Mouse (Mus musculus) CH12.LX (cell line): ENCODE data around the gene 1700010B08Rik.

ENCODE experiments used
- CHD2 ChIP-seq: IDR thresholded peaks from 2 replicates; pipeline ENCODE4 v1.6.1; 2011; ENCODE audit warnings: low read length, improper control_type of control experiment
- CTCF ChIP-seq, 2 experiments: IDR thresholded peaks in 1 of 2; conservative IDR thresholded peaks in 1 of 2; 2 replicates each; pipeline ENCODE4 v1.5.1; 2011 to 2012; ENCODE audit warnings: low read depth in 2 of 2, low read length in 2 of 2, improper control_type of control experiment in 1 of 2, inconsistent platforms in 1 of 2, mild to moderate bottlenecking in 1 of 2, moderate library complexity in 1 of 2
- EP300 ChIP-seq: IDR thresholded peaks from 2 replicates; pipeline ENCODE4 v1.6.1; 2011; ENCODE audit warnings: low read length, improper control_type of control experiment
- HCFC1 ChIP-seq: IDR thresholded peaks from 2 replicates; pipeline ENCODE4 v1.6.1; 2012; ENCODE audit warnings: low read depth, mild to moderate bottlenecking, inconsistent platforms, low read length, improper control_type of control experiment
- JUND ChIP-seq: conservative IDR thresholded peaks from 2 replicates; pipeline ENCODE4 v1.6.1; 2011; ENCODE audit warnings: low read depth, low read length, improper control_type of control experiment
- MXI1 ChIP-seq: IDR thresholded peaks from 2 replicates; pipeline ENCODE4 v1.6.1; 2011; ENCODE audit warnings: mild to moderate bottlenecking, low read depth, low read length, improper control_type of control experiment
- NELFE ChIP-seq: IDR thresholded peaks from 2 replicates; pipeline ENCODE4 v1.6.1; 2011; ENCODE audit warnings: low read depth, low read length, improper control_type of control experiment
- POLR2A ChIP-seq: IDR thresholded peaks from 2 replicates; pipeline ENCODE4 v1.6.1; 2011; ENCODE audit warnings: low read depth, mild to moderate bottlenecking, improper control_type of control experiment, low read length
- SIN3A ChIP-seq: IDR thresholded peaks from 2 replicates; pipeline ENCODE4 v1.6.1; 2012; ENCODE audit warnings: low read length, improper control_type of control experiment, inconsistent platforms
- TCF12 ChIP-seq: IDR thresholded peaks from 2 replicates; pipeline ENCODE4 v1.6.1; 2014; ENCODE audit warnings: low read depth, mild to moderate bottlenecking, inconsistent platforms, low read length, improper control_type of control experiment
- USF1 ChIP-seq: IDR thresholded peaks from 2 replicates; pipeline ENCODE4 v1.6.1; 2014; ENCODE audit warnings: low read depth, mild to moderate bottlenecking, inconsistent platforms, low read length, improper control_type of control experiment
- ZKSCAN1 ChIP-seq: IDR thresholded peaks from 2 replicates; pipeline ENCODE4 v1.6.1; 2012; ENCODE audit warnings: low read depth, inconsistent platforms, low read length, improper control_type of control experiment, borderline replicate concordance
- ZMIZ1 ChIP-seq: IDR thresholded peaks from 2 replicates; pipeline ENCODE4 v1.6.1; 2012; ENCODE audit warnings: low read depth, mild to moderate bottlenecking, inconsistent platforms, low read length, improper control_type of control experiment

DNA sequence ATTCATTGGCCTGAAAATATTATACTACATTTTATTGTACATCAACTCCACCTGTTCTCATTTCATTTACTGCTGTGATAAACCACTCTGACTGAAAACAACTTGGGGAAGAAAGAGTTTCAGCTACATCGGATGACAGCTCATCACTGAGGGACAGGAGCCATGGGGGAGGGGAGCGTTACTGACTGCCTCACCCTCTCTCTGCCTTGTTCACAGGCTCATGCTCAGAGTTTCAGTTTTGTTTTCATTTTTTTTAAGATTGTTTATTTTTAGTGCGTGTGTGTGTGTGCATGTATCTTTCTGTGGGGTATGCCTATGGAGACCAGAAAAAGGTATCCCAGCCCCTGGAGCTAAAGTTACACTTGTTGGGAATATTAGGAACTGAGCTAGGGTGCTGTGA is 40.0 kb upstream of the 1700010B08Rik start:
- TF ChIP-seq CTCF (conservative IDR thresholded peaks at IDR 0.05 in 1 of 2, IDR thresholded peaks at IDR 0.05 in 1 of 2; ENCODE audit: low read depth in 2 of 2, low read length in 2 of 2) (no peak), POLR2A (no peak), EP300 (peak; percentile 76), TCF12 (peak; percentile 58; the same call in 1 of the 2 replicates), HCFC1 (peak; percentile 72), NELFE (no peak), ZMIZ1 (no peak), USF1 (no peak), JUND (peak; percentile 63), ZKSCAN1 (no peak), CHD2 (peak; percentile 95), SIN3A (peak; percentile 92), MXI1 (peak; percentile 85)
